Mouse (Mus musculus) intestine, embryonic 16.5 days (tissue): ENCODE data around the gene Rcc1. TPM values are rescaled to one million over a fixed set of nuclear protein-coding genes. Genes with fewer than 3 reads are reported as not detected.
"Not testable (repeated sequence)": the region's sequence is repeated elsewhere in the genome, so short reads cannot be mapped to it uniquely, and the experiment has no call there.

ENCODE experiments used
- ATAC-seq: fragments of 200-750 bp; cut with Nextera tagmentation; 2 replicates; pipeline ENCODE4 v1.8.0; 2017; ENCODE audit warnings: moderate TSS enrichment, moderate library complexity
- H3K27ac ChIP-seq: fragments of 300-500 bp; sonication (generic); 2 replicates; pipeline ENCODE4 v1.5.1; 2014; ENCODE audit warnings: mild to moderate bottlenecking, low read length
- H3K27me3 ChIP-seq: fragments of 300-500 bp; sonication (generic); replicated peaks from 2 replicates; pipeline ENCODE4 v1.6.1; 2014; ENCODE audit warnings: low read length, control low read depth, mixed read lengths; ENCODE audit not compliant: control insufficient read depth, insufficient read depth
- H3K36me3 ChIP-seq: fragments of 300-500 bp; sonication (generic); 2 replicates; pipeline ENCODE4 v1.6.1; 2014; ENCODE audit warnings: low read length, control low read depth; ENCODE audit not compliant: control insufficient read depth, insufficient read depth
- H3K4me1 ChIP-seq: fragments of 300-500 bp; sonication (generic); 2 replicates; pipeline ENCODE4 v1.6.1; 2014; ENCODE audit warnings: low read length, control low read depth, mixed read lengths; ENCODE audit not compliant: control insufficient read depth, insufficient read depth
- H3K4me2 ChIP-seq: fragments of 300-500 bp; sonication (generic); 2 replicates; pipeline ENCODE4 v1.6.1; 2014; ENCODE audit warnings: low read depth, low read length, control low read depth
- H3K4me3 ChIP-seq: fragments of 300-500 bp; sonication (generic); 2 replicates; pipeline ENCODE4 v1.5.1; 2014; ENCODE audit warnings: mild to moderate bottlenecking, low read length
- H3K9ac ChIP-seq: fragments of 300-500 bp; sonication (generic); 2 replicates; pipeline ENCODE4 v1.6.1; 2014; ENCODE audit warnings: low read depth, low read length
- H3K9me3 ChIP-seq: fragments of 300-500 bp; sonication (generic); 2 replicates; pipeline ENCODE4 v1.6.1; 2016; ENCODE audit warnings: low read length, control low read depth; ENCODE audit not compliant: control insufficient read depth
- WGBS: fragments of 180-500 bp; shearing (Covaris S2); extraction: QIAGEN DNeasy Blood & Tissue Kit; methylation state at CpG from one replicate; pipeline ENCODE4 v1.1.7; 2014; 5-methylcytosine and 5-hydroxymethylcytosine counted together
- polyA plus RNA-seq: library from polyadenylated mRNA; unstranded; fragments of >200 nt; fragmentation: Nextera tagmentation; extraction: Ambion mirVana; gene quantifications from 2 replicates; pipeline ENCODE4 v1.2.1, GENCODE M21; 2015

The Rcc1 gene
- polyA plus RNA-seq, 1 experiment from 2014 or later = 90.6 TPM

- H3K36me3 ChIP-seq = peaks cover 18% of the 10 kb centered on the region; the same call in 1 of the 2 replicates
- H3K4me3 ChIP-seq = no peak overlapping the region
- no peak overlapping the region for H3K9ac ChIP-seq
- 50% methylated on average over 1 of the region's 1 CpGs for WGBS
- H3K9me3 ChIP-seq = no peaks in the 10 kb centered on the region
- no peak overlapping the region for H3K4me2 ChIP-seq
- no peaks in the 10 kb centered on the region for H3K27me3 ChIP-seq
- no peak overlapping the region for H3K27ac ChIP-seq
- ATAC-seq = no peak
- H3K4me1 ChIP-seq = peaks cover 5% of the 10 kb centered on the region
These were observed 42.2 kb downstream of the Rcc1 start for GRCm38 (mm10) chr4:132311209-132311608.

- H3K9ac ChIP-seq = peak overlapping the region; percentile 85
- no peaks in the 10 kb centered on the region for H3K9me3 ChIP-seq
- H3K36me3 ChIP-seq = peaks cover 18% of the 10 kb centered on the region; the same call in 1 of the 2 replicates
- no peaks in the 10 kb centered on the region for H3K27me3 ChIP-seq
- H3K4me3 ChIP-seq = peak overlapping the region; percentile 78
- H3K4me2 ChIP-seq = peak overlapping the region; percentile 88
- WGBS = 30% methylated on average over 10 of the region's 10 CpGs
- H3K4me1 ChIP-seq = peaks cover 5% of the 10 kb centered on the region
- H3K27ac ChIP-seq = peak overlapping the region; percentile 94
- peak; percentile 65 for ATAC-seq
These were observed 43.4 kb downstream of the Rcc1 start for GRCm38 (mm10) chr4:132309849-132310472.

GRCm38 (mm10) chr4:132309140-132309848 lies 44.1 kb downstream of the Rcc1 start:
- WGBS = 1% methylated on average over 15 of the region's 15 CpGs
- Histone ChIP-seq H3K4me1 (peaks cover 5% of the 10 kb centered on the region), H3K9me3 (no peaks in the 10 kb centered on the region), H3K36me3 (peaks cover 18% of the 10 kb centered on the region; the same call in 1 of the 2 replicates), H3K27ac (peak overlapping the region; percentile 94), H3K9ac (peak overlapping the region; percentile 85), H3K27me3 (no peaks in the 10 kb centered on the region), H3K4me3 (peak overlapping the region; percentile 78), H3K4me2 (peak overlapping the region; percentile 88)
- no peak for ATAC-seq

- H3K27me3 ChIP-seq = no peaks in the 10 kb centered on the region
These were observed 44.8 kb downstream of the Rcc1 start for GRCm38 (mm10) chr4:132308437-132309139.

GRCm38 (mm10) chr4:132306004-132306403 lies 47.4 kb downstream of the Rcc1 start:
- no peak for ATAC-seq
- WGBS = 69% methylated on average over 6 of the region's 6 CpGs
- H3K27ac ChIP-seq = no peak overlapping the region; the same call in 1 of the 2 replicates

More at GRCm38 (mm10) chr4:132308437-132309139, 44.8 kb downstream of the Rcc1 start:
- peak overlapping the region; percentile 88 for H3K4me2 ChIP-seq
- peak overlapping the region; percentile 85 for H3K9ac ChIP-seq
- peak; percentile 86 for ATAC-seq
- WGBS = under 1% methylated on average over 41 of the region's 41 CpGs
- H3K4me1 ChIP-seq = peaks cover 5% of the 10 kb centered on the region
- H3K9me3 ChIP-seq = no peaks in the 10 kb centered on the region
- H3K36me3 ChIP-seq = peaks cover 18% of the 10 kb centered on the region; the same call in 1 of the 2 replicates
- peak overlapping the region; percentile 78 for H3K4me3 ChIP-seq
- peak overlapping the region; percentile 94 for H3K27ac ChIP-seq

GRCm38 (mm10) chr4:132305276-132305675 lies 48.1 kb downstream of the Rcc1 start:
- H3K27ac ChIP-seq = 0 out of 2 replicates have a peak overlapping the region, but pooled peaks have one; percentile 43
- no peaks in the 10 kb centered on the region for H3K9me3 ChIP-seq
- H3K27me3 ChIP-seq = no peaks in the 10 kb centered on the region
- WGBS = 75% methylated on average over 8 of the region's 8 CpGs
- peak; percentile 22 for ATAC-seq
- H3K4me2 ChIP-seq = no peak overlapping the region
- no peak overlapping the region for H3K9ac ChIP-seq
- H3K4me3 ChIP-seq = no peak overlapping the region
- peaks cover 11% of the 10 kb centered on the region for H3K4me1 ChIP-seq
- H3K36me3 ChIP-seq = peaks cover 5% of the 10 kb centered on the region; the same call in 1 of the 2 replicates

More at GRCm38 (mm10) chr4:132306004-132306403, 47.4 kb downstream of the Rcc1 start:
- Histone ChIP-seq H3K9ac (no peak overlapping the region), H3K4me3 (no peak overlapping the region), H3K9me3 (no peaks in the 10 kb centered on the region), H3K36me3 (peaks cover 11% of the 10 kb centered on the region; the same call in 1 of the 2 replicates), H3K4me1 (peaks cover 11% of the 10 kb centered on the region), H3K4me2 (no peak overlapping the region), H3K27me3 (no peaks in the 10 kb centered on the region)

GRCm38 (mm10) chr4:132303484-132303883 lies 49.9 kb downstream of the Rcc1 start:
- not testable (repeated sequence) for ATAC-seq, H3K27me3 ChIP-seq, H3K9me3 ChIP-seq, H3K27ac ChIP-seq, H3K36me3 ChIP-seq, H3K4me1 ChIP-seq
- peak overlapping the region; percentile 60 for H3K4me3 ChIP-seq
- 41% methylated on average over 6 of the region's 6 CpGs for WGBS
- peak overlapping the region; percentile 77 for H3K9ac ChIP-seq
- H3K4me2 ChIP-seq = peak overlapping the region; percentile 78

GRCm38 (mm10) chr4:132302939-132303479 lies 50.4 kb downstream of the Rcc1 start, which contains the start of gene Rab42:
TSS of gene Rab42 (minus strand) at chr4:132303385.
- no peaks in the 10 kb centered on the region for H3K27me3 ChIP-seq
- peak within 1 kb of the TSS; percentile 77 for H3K9ac ChIP-seq
- peak within 1 kb of the TSS; percentile 78 for H3K4me2 ChIP-seq
- WGBS = 2% methylated on average over 31 of the region's 31 CpGs
- peak within 1 kb of the TSS; percentile 59; the same call in 1 of the 2 replicates for H3K27ac ChIP-seq
- no peaks in the 10 kb centered on the region for H3K9me3 ChIP-seq
- no peaks in the 10 kb centered on the region for H3K36me3 ChIP-seq
- peaks cover 5% of the 10 kb centered on the region for H3K4me1 ChIP-seq
- peak within 1 kb of the TSS; percentile 60 for H3K4me3 ChIP-seq
- ATAC-seq = peak; percentile 72
